Mouse (Mus musculus) midbrain, embryonic 15.5 days (tissue): ENCODE data around the gene Usp39. TPM values are rescaled to one million over a fixed set of nuclear protein-coding genes. Genes with fewer than 3 reads are reported as not detected.
A peak's percentile ranks its signal among the peaks of the same experiment; 100 is the strongest.

Source experiments
- ATAC-seq: fragments of 200-750 bp; cut with Nextera tagmentation; replicated peaks from 2 replicates; pipeline ENCODE4 v1.8.0; 2017; ENCODE audit warnings: moderate TSS enrichment
- H3K27ac ChIP-seq: fragments of 300-500 bp; sonication (generic); 2 replicates; pipeline ENCODE4 v1.5.1; 2015; ENCODE audit warnings: mild to moderate bottlenecking, inconsistent platforms
- H3K27me3 ChIP-seq: fragments of 300-500 bp; sonication (generic); replicated peaks from 2 replicates; pipeline ENCODE4 v1.6.1; 2015; ENCODE audit warnings: inconsistent platforms
- H3K36me3 ChIP-seq: fragments of 300-500 bp; sonication (generic); replicated peaks from 2 replicates; pipeline ENCODE4 v1.6.1; 2015; ENCODE audit warnings: inconsistent platforms
- H3K4me1 ChIP-seq: fragments of 300-500 bp; sonication (generic); 2 replicates; pipeline ENCODE4 v1.6.1; 2015; ENCODE audit warnings: inconsistent platforms
- H3K4me2 ChIP-seq: fragments of 300-500 bp; sonication (generic); 2 replicates; pipeline ENCODE4 v1.6.1; 2015; ENCODE audit warnings: inconsistent platforms, mild to moderate bottlenecking, moderate library complexity
- H3K4me3 ChIP-seq: fragments of 300-500 bp; sonication (generic); 2 replicates; pipeline ENCODE4 v1.5.1; 2015; ENCODE audit warnings: mild to moderate bottlenecking, inconsistent platforms
- H3K9ac ChIP-seq: fragments of 300-500 bp; sonication (generic); 2 replicates; pipeline ENCODE4 v1.6.1; 2015; ENCODE audit warnings: mild to moderate bottlenecking, inconsistent platforms
- H3K9me3 ChIP-seq: fragments of 300-500 bp; sonication (generic); 2 replicates; pipeline ENCODE4 v1.6.1; 2016; ENCODE audit warnings: inconsistent platforms
- WGBS: fragments of 180-500 bp; shearing (Covaris S2); methylation state at CpG from one replicate; pipeline ENCODE4 v1.1.7; 2015; ENCODE audit warnings: mixed read lengths; 5-methylcytosine and 5-hydroxymethylcytosine counted together
- polyA plus RNA-seq: library from polyadenylated mRNA; unstranded; fragments of >200 nt; fragmentation: Nextera tagmentation; extraction: Ambion mirVana; gene quantifications from 2 replicates; pipeline ENCODE4 v1.2.1, GENCODE M21; 2015

Usp39 gene
- polyA plus RNA-seq, 1 experiment from 2014 or later = 41.2 TPM

- no peak overlapping the region for H3K9ac ChIP-seq
- H3K27me3 ChIP-seq = no peaks in the 10 kb centered on the region
- WGBS = 92% methylated on average over 10 of the region's 10 CpGs
- ATAC-seq = no peak
- no peak overlapping the region for H3K4me2 ChIP-seq
- H3K4me3 ChIP-seq = no peak overlapping the region
- H3K4me1 ChIP-seq = peaks cover 43% of the 10 kb centered on the region
- 0 out of 2 replicates have a peak, but pooled peaks cover 4% of the 10 kb centered on the region for H3K36me3 ChIP-seq
- no peak overlapping the region for H3K27ac ChIP-seq
- no peaks in the 10 kb centered on the region for H3K9me3 ChIP-seq
Measured at GRCm38 (mm10) chr6:72358086-72358764, 13.2 kb upstream of the Usp39 start.

GRCm38 (mm10) chr6:72357164-72358079 is 12.4 kb upstream of the Usp39 start:
- WGBS = 80% methylated on average over 5 of the region's 5 CpGs
- Histone ChIP-seq H3K9ac (no peak overlapping the region), H3K27ac (no peak overlapping the region), H3K4me3 (no peak overlapping the region), H3K4me2 (no peak overlapping the region), H3K9me3 (no peaks in the 10 kb centered on the region), H3K4me1 (peaks cover 40% of the 10 kb centered on the region), H3K36me3 (0 out of 2 replicates have a peak, but pooled peaks cover 4% of the 10 kb centered on the region), H3K27me3 (no peaks in the 10 kb centered on the region)
- ATAC-seq = no peak

- 0 out of 2 replicates have a peak, but pooled peaks cover 4% of the 10 kb centered on the region for H3K36me3 ChIP-seq
- no peaks in the 10 kb centered on the region for H3K27me3 ChIP-seq
- peak overlapping the region; percentile 84 for H3K4me2 ChIP-seq
- no peaks in the 10 kb centered on the region for H3K9me3 ChIP-seq
- peaks cover 32% of the 10 kb centered on the region for H3K4me1 ChIP-seq
- H3K4me3 ChIP-seq = peak overlapping the region; percentile 58
- H3K27ac ChIP-seq = peak overlapping the region; percentile 67
- peak; percentile 26 for ATAC-seq
- peak overlapping the region; percentile 76 for H3K9ac ChIP-seq
- WGBS = 34% methylated on average over 8 of the region's 8 CpGs
Measured at GRCm38 (mm10) chr6:72356001-72356532, 11.1 kb upstream of the Usp39 start.

GRCm38 (mm10) chr6:72355066-72355911 is 10.3 kb upstream of the Usp39 start, which contains the start of gene Tmem150a:
Tmem150a (plus strand) TSS chr6:72355447.
- H3K4me3 ChIP-seq = peak within 1 kb of the TSS; percentile 58
- peak within 1 kb of the TSS; percentile 67 for H3K27ac ChIP-seq
- H3K9ac ChIP-seq = peak within 1 kb of the TSS; percentile 76
- H3K4me2 ChIP-seq = peak within 1 kb of the TSS; percentile 84
- peaks cover 6% of the 10 kb centered on the region; the same call in 1 of the 2 replicates for H3K36me3 ChIP-seq
- H3K4me1 ChIP-seq = peaks cover 25% of the 10 kb centered on the region
- ATAC-seq = peak; percentile 88
- no peaks in the 10 kb centered on the region for H3K9me3 ChIP-seq
- under 1% methylated on average over 68 of the region's 71 CpGs for WGBS
- H3K27me3 ChIP-seq = no peaks in the 10 kb centered on the region

- no peak for ATAC-seq
- H3K9ac ChIP-seq = no peak overlapping the region
- peaks cover 26% of the 10 kb centered on the region for H3K4me1 ChIP-seq
- no peak overlapping the region for H3K27ac ChIP-seq
- peak overlapping the region; percentile 84; the same call in 1 of the 2 replicates for H3K4me2 ChIP-seq
- WGBS = 88% methylated on average over 1 of the region's 1 CpGs
- no peaks in the 10 kb centered on the region for H3K9me3 ChIP-seq
- no peaks in the 10 kb centered on the region for H3K27me3 ChIP-seq
- no peak overlapping the region for H3K4me3 ChIP-seq
- peaks cover 7% of the 10 kb centered on the region; the same call in 1 of the 2 replicates for H3K36me3 ChIP-seq
Measured at GRCm38 (mm10) chr6:72354025-72354424, 9.0 kb upstream of the Usp39 start.

- Histone ChIP-seq H3K4me1 (peaks cover 38% of the 10 kb centered on the region), H3K36me3 (peaks cover 7% of the 10 kb centered on the region; the same call in 1 of the 2 replicates), H3K4me3 (no peak overlapping the region), H3K9ac (no peak overlapping the region), H3K4me2 (no peak overlapping the region), H3K9me3 (no peaks in the 10 kb centered on the region), H3K27ac (no peak overlapping the region), H3K27me3 (no peaks in the 10 kb centered on the region)
- no peak for ATAC-seq
- WGBS = 81% methylated on average over 5 of the region's 5 CpGs
Measured at GRCm38 (mm10) chr6:72352636-72353405, 7.8 kb upstream of the Usp39 start.

GRCm38 (mm10) chr6:72350214-72350613 is 5.2 kb upstream of the Usp39 start:
- 95% methylated on average over 2 of the region's 2 CpGs for WGBS
- peaks cover 40% of the 10 kb centered on the region for H3K4me1 ChIP-seq
- peaks cover 7% of the 10 kb centered on the region; the same call in 1 of the 2 replicates for H3K36me3 ChIP-seq
- no peaks in the 10 kb centered on the region for H3K9me3 ChIP-seq
- no peak overlapping the region for H3K4me2 ChIP-seq
- H3K9ac ChIP-seq = no peak overlapping the region
- no peak for ATAC-seq
- no peak overlapping the region for H3K27ac ChIP-seq
- H3K4me3 ChIP-seq = no peak overlapping the region
- H3K27me3 ChIP-seq = no peaks in the 10 kb centered on the region

GRCm38 (mm10) chr6:72348411-72348810 is 3.4 kb upstream of the Usp39 start:
- H3K4me1 ChIP-seq = peaks cover 42% of the 10 kb centered on the region

GRCm38 (mm10) chr6:72347166-72347941 is 2.4 kb upstream of the Usp39 start, which contains the start of gene 0610030E20Rik:
0610030E20Rik (plus strand) TSS chr6:72347317.
- peaks cover 45% of the 10 kb centered on the region for H3K4me1 ChIP-seq
- H3K9ac ChIP-seq = peak within 1 kb of the TSS; percentile 94
- peak within 1 kb of the TSS; percentile 93 for H3K4me3 ChIP-seq
- H3K9me3 ChIP-seq = no peaks in the 10 kb centered on the region
- H3K4me2 ChIP-seq = peak within 1 kb of the TSS; percentile 77
- peaks cover 7% of the 10 kb centered on the region; the same call in 1 of the 2 replicates for H3K36me3 ChIP-seq
- WGBS = under 1% methylated on average over 72 of the region's 72 CpGs
- peak; percentile 59 for ATAC-seq
- no peaks in the 10 kb centered on the region for H3K27me3 ChIP-seq
- H3K27ac ChIP-seq = peak within 1 kb of the TSS; percentile 88

More at GRCm38 (mm10) chr6:72348411-72348810, 3.4 kb upstream of the Usp39 start:
- no peak for ATAC-seq
- Histone ChIP-seq H3K36me3 (peaks cover 7% of the 10 kb centered on the region; the same call in 1 of the 2 replicates), H3K9me3 (no peaks in the 10 kb centered on the region), H3K4me3 (peak overlapping the region; percentile 93; the same call in 1 of the 2 replicates), H3K9ac (peak overlapping the region; percentile 94; the same call in 1 of the 2 replicates), H3K4me2 (peak overlapping the region; percentile 77; the same call in 1 of the 2 replicates), H3K27me3 (no peaks in the 10 kb centered on the region), H3K27ac (no peak overlapping the region)
- 81% methylated on average over 10 of the region's 10 CpGs for WGBS

DNA sequence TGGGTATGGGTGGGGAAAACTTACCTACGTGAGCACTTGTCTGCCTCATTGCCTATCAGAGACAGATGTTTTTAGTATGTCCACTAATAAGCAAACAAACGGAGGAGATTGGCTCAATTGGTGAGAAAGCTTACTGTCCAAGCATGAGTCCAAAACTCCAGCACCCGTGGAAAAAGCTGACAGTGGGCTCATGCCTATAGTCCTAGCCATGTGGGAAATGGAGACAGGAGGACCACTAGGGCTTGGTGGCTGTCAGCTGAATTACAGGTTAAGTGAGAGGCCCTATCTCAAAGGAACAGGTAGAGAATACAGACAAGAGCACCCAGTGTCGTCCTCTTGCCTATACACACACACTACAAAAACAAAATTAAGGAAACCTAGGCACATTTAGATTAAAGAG is 1.3 kb upstream of the Usp39 start:
- Histone ChIP-seq H3K27me3 (no peaks in the 10 kb centered on the region), H3K9ac (no peak overlapping the region), H3K36me3 (peaks cover 9% of the 10 kb centered on the region; the same call in 1 of the 2 replicates), H3K27ac (no peak overlapping the region), H3K4me2 (peak overlapping the region; percentile 77; the same call in 1 of the 2 replicates), H3K4me1 (peaks cover 45% of the 10 kb centered on the region), H3K9me3 (no peaks in the 10 kb centered on the region), H3K4me3 (no peak overlapping the region)
- no peak for ATAC-seq
- WGBS = 85% methylated on average over 4 of the region's 4 CpGs
